Mouse (Mus musculus) c-Kit-positive CD71-negative TER-119-negative erythroid progenitor cells, embryonic 14.5 days (primary cell): Measurements from ENCODE around the gene Evx2.

Experiments used
- DNase-seq: peaks from one replicate; pipeline ENCODE4 v3.0.0-alpha.2; 2013; ENCODE audit warnings: low read depth

The Evx2 gene

GRCm38 (mm10) chr2:74659507-74660005 lies at the start of gene Evx2:
Gene Evx2 (minus strand): TSS chr2:74659557.
- DNase-seq, result no peak

- no peak for DNase-seq
These were observed 49.3 kb upstream of the Evx2 start for GRCm38 (mm10) chr2:74708676-74709075.

GRCm38 (mm10) chr2:74707599-74707998 lies 48.2 kb upstream of the Evx2 start:
- no peak for DNase-seq

DNA sequence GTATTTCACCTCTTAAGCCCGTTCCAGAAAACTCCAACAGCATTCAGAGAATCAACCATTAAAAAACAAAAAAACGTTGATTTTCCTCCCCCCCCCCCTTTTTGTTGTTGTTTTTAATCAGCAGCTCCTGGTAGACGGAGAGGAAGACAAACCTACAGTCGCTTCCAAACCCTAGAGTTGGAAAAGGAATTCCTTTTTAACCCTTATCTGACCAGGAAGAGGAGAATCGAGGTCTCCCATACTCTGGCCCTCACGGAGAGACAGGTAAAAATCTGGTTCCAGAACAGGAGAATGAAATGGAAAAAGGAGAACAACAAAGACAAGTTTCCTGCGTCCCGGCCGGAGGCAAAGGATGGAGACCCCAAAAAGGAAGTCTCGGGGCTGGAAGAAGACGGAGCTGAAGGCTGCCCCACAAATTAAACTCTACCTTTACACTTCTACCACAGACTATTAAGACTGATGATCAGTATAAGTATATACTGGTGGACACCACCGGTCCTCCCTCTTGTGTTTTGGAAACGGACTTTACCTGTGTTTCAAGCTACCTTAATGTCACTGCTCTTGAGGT lies 47.1 kb upstream of the Evx2 start:
- no peak for DNase-seq

GRCm38 (mm10) chr2:74705467-74706089 lies 46.2 kb upstream of the Evx2 start:
- DNase-seq, result no peak

GRCm38 (mm10) chr2:74704999-74705466 lies 45.7 kb upstream of the Evx2 start:
- DNase-seq, result no peak

DNA sequence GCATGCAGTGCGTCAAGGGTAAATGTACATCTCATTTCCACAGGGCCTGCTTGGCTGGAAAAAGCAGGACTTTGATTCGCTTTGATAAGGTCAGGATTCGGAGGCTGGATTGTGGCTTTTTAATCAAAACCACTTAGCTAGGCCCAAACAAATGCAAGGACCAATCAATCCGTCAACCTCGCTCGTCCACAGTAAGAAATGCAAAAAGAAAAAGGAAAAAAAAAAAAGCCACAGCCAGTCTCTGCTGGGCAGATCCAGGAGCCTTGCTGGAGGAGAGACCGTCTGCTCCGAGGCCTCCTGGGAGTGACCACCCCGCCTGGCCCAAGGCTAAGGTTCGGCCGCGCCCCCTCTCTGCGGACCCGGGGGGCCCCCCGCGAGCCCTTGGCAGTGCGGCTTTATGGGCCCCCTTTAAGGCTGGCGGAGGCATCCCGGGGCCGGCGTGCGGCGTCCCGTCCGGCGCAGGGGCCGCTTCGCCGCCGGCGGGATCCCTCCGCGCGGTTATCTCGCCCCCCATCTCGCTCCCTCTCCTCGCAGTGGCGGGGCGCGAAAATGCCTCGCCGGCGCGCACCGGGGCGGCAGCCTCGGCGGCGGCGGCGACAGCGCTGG lies 45.1 kb upstream of the Evx2 start, which contains the start of gene Hoxd8:
TSS of gene Hoxd8 (plus strand) at position 223 of the 606 bp plus-strand sequence.
- DNase-seq, result no peak

GRCm38 (mm10) chr2:74703720-74704392 lies 44.5 kb upstream of the Evx2 start:
- DNase-seq, result no peak

DNA sequence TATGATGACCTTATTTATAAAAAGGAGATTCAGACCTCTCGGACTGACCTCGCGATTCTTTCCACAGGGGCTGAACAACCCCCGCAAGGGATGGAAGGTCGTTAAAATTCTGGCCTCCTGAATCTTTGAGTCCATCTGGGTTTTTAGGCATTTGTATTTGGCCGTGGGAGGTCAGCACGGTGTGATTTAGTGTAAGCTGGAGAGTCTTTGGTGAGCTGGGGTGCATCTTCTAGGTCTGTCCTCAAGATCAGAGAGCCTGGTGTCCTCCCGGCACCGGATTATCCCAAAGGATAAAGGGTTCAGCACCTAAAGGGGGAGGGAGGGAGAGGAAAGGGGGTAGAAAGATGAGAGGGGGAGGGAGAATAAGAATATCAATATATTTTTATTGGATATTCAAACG lies 44.0 kb upstream of the Evx2 start:
- DNase-seq, result no peak

GRCm38 (mm10) chr2:74702820-74703219 lies 43.5 kb upstream of the Evx2 start:
- no peak for DNase-seq

GRCm38 (mm10) chr2:74701949-74702819 lies 42.8 kb upstream of the Evx2 start:
- DNase-seq, result peak; percentile 51

GRCm38 (mm10) chr2:74700546-74701112 lies 41.3 kb upstream of the Evx2 start:
- no peak for DNase-seq

DNA sequence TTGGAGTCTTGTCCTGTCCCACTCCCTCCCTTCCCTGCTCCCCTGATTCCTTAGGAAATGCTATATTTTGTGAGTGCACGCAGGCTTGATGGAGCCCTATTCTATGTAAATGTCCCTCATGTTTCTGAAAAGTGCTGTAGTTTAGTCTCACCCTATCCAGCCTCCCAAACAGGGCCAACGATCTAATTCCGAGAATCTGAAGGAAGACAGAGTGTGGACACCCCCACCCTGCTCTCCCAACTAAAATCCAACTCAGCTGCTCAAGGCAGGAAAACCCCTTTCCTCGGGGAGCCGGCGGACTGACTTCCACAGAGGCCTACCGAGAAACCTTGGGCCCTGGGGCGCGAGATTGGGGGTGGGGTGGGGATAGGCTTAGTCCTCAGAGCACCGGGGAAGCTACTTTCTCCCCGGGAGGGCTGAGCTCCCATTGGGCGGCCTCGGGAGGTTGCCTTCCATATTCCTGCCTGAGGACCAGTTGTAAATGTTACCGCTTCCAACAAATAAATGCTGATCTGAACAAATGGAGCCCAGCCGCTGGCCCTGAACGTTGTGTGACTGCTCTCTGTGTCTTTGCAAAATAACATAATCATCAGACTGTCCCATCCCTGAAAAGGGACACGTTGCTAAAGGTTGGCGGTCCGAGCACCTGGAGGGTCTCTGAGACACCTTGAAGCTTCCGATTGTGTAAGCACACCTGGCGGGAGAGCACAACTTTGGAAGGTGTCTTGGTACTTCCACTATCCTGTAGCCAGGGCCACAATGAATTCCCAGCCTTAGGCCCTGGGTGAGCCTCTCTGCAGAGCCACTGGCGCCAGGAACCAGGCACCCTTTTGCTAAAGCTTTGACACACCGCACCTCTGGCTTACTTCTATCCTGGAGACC lies 40.5 kb upstream of the Evx2 start:
- DNase-seq, result no peak

DNA sequence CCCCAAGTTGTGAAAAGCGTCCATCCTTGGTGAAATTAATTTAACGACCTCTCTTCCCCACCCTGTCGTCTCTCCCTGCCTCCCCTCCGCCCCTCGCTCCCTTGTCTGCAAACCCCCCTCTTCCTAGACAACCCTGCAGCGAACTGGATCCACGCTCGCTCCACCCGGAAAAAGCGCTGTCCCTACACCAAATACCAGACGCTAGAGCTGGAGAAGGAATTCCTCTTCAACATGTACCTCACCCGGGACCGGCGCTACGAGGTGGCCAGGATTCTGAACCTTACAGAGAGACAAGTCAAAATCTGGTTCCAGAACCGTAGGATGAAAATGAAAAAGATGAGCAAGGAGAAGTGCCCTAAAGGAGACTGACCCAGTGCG lies 39.7 kb upstream of the Evx2 start:
- no peak for DNase-seq

DNA sequence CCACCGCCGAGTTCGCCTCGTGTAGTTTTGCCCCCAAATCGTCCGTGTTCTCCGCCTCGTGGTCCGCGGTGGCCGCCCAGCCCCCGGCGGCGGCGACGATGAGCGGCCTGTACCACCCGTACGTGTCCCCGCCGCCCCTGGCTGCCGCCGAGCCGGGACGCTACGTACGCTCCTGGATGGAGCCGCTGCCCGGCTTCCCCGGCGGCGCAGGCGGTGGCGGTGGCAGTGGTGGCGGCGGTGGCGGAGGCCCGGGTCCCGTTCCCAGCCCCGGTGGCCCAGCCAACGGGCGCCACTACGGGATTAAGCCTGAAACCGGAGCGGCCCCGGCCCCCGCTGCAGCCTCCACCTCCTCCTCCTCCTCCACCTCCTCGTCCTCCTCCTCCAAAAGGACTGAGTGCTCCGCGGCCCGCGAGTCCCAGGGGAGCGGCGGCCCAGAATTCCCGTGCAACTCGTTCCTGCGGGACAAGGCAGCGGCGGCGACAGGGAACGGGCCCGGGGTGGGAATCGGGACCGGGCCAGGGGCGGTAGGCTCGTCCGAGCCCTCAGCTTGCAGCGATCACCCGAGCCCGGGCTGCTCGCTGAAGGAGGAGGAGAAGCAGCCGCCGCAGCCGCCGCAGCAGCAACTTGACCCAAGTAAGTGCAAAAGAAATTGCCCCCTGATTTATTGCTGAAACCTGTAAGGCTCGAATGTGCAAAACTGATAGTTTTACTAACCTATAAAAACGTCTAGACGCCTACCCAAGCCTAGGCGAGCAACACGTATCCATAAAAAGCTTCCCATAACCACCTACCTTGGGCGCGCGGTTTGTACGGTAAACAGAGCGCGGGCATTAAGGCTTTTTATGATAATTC lies 39.1 kb upstream of the Evx2 start:
- no peak for DNase-seq

DNA sequence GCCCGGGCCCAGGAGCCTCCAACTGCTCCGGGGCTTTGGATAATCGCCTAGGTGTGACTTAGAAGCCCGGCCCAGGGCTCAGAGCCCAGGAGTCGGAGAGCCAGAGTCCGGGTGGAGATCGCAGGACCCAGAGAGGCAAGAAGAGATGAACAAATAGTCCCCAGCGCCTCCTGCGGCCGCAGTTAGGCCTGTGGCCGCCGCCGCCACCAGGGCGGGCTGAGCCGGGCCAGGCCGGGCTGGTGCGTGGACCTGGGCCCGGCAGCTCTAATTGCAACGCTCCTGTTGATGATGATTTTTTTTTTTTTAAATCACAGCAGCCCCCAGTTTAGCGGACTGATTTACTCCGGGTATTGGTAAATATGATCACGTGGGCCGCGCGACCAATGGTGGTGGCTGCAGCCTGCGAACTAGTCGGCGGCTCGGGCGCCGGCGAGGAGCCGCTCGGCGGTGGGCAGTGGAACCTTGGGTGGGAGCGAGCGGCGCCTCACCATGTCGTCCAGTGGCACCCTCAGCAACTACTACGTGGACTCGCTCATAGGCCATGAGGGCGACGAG lies 38.3 kb upstream of the Evx2 start, which contains the start of gene Hoxd9:
TSS of gene Hoxd9 (plus strand) at position 161 of the 555 bp plus-strand sequence.
- no peak for DNase-seq

GRCm38 (mm10) chr2:74696442-74697335 lies 37.3 kb upstream of the Evx2 start:
- DNase-seq, result no peak
